Mouse (Mus musculus) heart, embryonic 14.5 days (tissue): ENCODE data around the gene 1700003E16Rik. TPM values are rescaled to one million over a fixed set of nuclear protein-coding genes. Genes with fewer than 3 reads are reported as not detected.

Experiments
- ATAC-seq: fragments of 200-750 bp; cut with Nextera tagmentation; 2 replicates; pipeline ENCODE4 v1.8.0; 2017; ENCODE audit warnings: low read depth, moderate TSS enrichment; ENCODE audit not compliant: insufficient number of reproducible peaks, insufficient read depth, low FRiP score
- H3K27ac ChIP-seq, 2 experiments: fragments of 200-500 bp in 1 of 2; fragments of 300-500 bp in 1 of 2; sonication (generic) in 1 of 2; replicated peaks in 1 of 2; 2 replicates each; pipeline ENCODE4 v1.5.1; 2012 to 2014; ENCODE audit warnings: low read depth in 2 of 2, low read length in 2 of 2, control low read depth in 1 of 2, mild to moderate bottlenecking in 1 of 2, mixed read lengths in 1 of 2; ENCODE audit not compliant: control insufficient read depth in 1 of 2, insufficient read depth in 1 of 2
- H3K27me3 ChIP-seq: fragments of 300-500 bp; sonication (generic); 2 replicates; pipeline ENCODE4 v1.6.1; 2014; ENCODE audit warnings: mild to moderate bottlenecking, low read length, control low read depth; ENCODE audit not compliant: control insufficient read depth, insufficient read depth
- H3K36me3 ChIP-seq: fragments of 300-500 bp; sonication (generic); 2 replicates; pipeline ENCODE4 v1.6.1; 2014; ENCODE audit warnings: mild to moderate bottlenecking, control low read depth, low read length, mixed read lengths; ENCODE audit not compliant: control insufficient read depth, insufficient read depth
- H3K4me1 ChIP-seq, 2 experiments: fragments of 200-500 bp in 1 of 2; fragments of 300-500 bp in 1 of 2; sonication (generic) in 1 of 2; 2 replicates each; pipeline ENCODE4 v1.6.1; 2012 to 2014; ENCODE audit warnings: low read length in 2 of 2, control low read depth in 1 of 2, mixed read lengths in 1 of 2; ENCODE audit not compliant: control insufficient read depth in 2 of 2, insufficient read depth in 2 of 2
- H3K4me2 ChIP-seq: fragments of 300-500 bp; sonication (generic); 2 replicates; pipeline ENCODE4 v1.6.1; 2014; ENCODE audit warnings: mild to moderate bottlenecking, low read length
- H3K4me3 ChIP-seq, 2 experiments: fragments of 200-500 bp in 1 of 2; fragments of 300-500 bp in 1 of 2; sonication (generic) in 1 of 2; 2 replicates each; pipeline ENCODE4 v1.5.1; 2012 to 2014; ENCODE audit warnings: low read length in 2 of 2, mild to moderate bottlenecking in 2 of 2, control low read depth in 1 of 2, low read depth in 1 of 2, moderate library complexity in 1 of 2; ENCODE audit not compliant: control insufficient read depth in 1 of 2, insufficient read depth in 1 of 2
- H3K9ac ChIP-seq: fragments of 300-500 bp; sonication (generic); 2 replicates; pipeline ENCODE4 v1.6.1; 2014; ENCODE audit warnings: mild to moderate bottlenecking, low read length
- H3K9me3 ChIP-seq: fragments of 300-500 bp; sonication (generic); 2 replicates; pipeline ENCODE4 v1.6.1; 2016; ENCODE audit warnings: low read length, control low read depth; ENCODE audit not compliant: control insufficient read depth
- WGBS: fragments of 180-500 bp; shearing (Covaris S2); extraction: QIAGEN DNeasy Blood & Tissue Kit; methylation state at CpG from one replicate; pipeline ENCODE4 v1.1.7; 2014; 5-methylcytosine and 5-hydroxymethylcytosine counted together
- polyA plus RNA-seq: library from polyadenylated mRNA; unstranded; fragments of >200 nt; fragmentation: Nextera tagmentation; extraction: Ambion mirVana; gene quantifications from 2 replicates; pipeline ENCODE4 v1.2.1, GENCODE M21; 2014

Gene 1700003E16Rik
- polyA plus RNA-seq, 1 experiment from 2014 or later = 0.31 TPM

GRCm38 (mm10) chr6:83203320-83203719 lies 47.1 kb downstream of the 1700003E16Rik start:
- peaks cover 3% of the 10 kb centered on the region in 2 experiments; a peak in 2 of 4 replicates for H3K4me1 ChIP-seq
- no peak overlapping the region for H3K27ac ChIP-seq
- peaks cover 30% of the 10 kb centered on the region for H3K36me3 ChIP-seq
- ATAC-seq = no peak
- H3K9ac ChIP-seq = no peak overlapping the region
- no peak overlapping the region for H3K4me3 ChIP-seq
- no peaks in the 10 kb centered on the region for H3K27me3 ChIP-seq
- no peak overlapping the region for H3K4me2 ChIP-seq
- no peaks in the 10 kb centered on the region for H3K9me3 ChIP-seq
- 82% methylated on average over 4 of the region's 4 CpGs for WGBS

- 89% methylated on average over 3 of the region's 3 CpGs for WGBS
- H3K4me2 ChIP-seq = no peak overlapping the region
- H3K9me3 ChIP-seq = no peaks in the 10 kb centered on the region
- H3K4me1 ChIP-seq = peaks cover 3 to 7% of the 10 kb centered on the region in 2 experiments; a peak in 2 of 4 replicates
- H3K9ac ChIP-seq = no peak overlapping the region
- no peaks in the 10 kb centered on the region for H3K27me3 ChIP-seq
- H3K27ac ChIP-seq = no peak overlapping the region
- H3K36me3 ChIP-seq = peaks cover 7% of the 10 kb centered on the region; the same call in 1 of the 2 replicates
- no peak for ATAC-seq
- no peak overlapping the region for H3K4me3 ChIP-seq
Measured at GRCm38 (mm10) chr6:83205851-83206250, 49.6 kb downstream of the 1700003E16Rik start.

GRCm38 (mm10) chr6:83206321-83206720 lies 50.1 kb downstream of the 1700003E16Rik start:
- 0 out of 2 replicates have a peak, but pooled peaks cover 2% of the 10 kb centered on the region for H3K36me3 ChIP-seq
- no peaks in the 10 kb centered on the region for H3K27me3 ChIP-seq
- no peak for ATAC-seq

GRCm38 (mm10) chr6:83207361-83208049 lies 51.3 kb downstream of the 1700003E16Rik start:
- WGBS = 52% methylated on average over 9 of the region's 9 CpGs
- H3K9ac ChIP-seq = no peak overlapping the region
- H3K4me2 ChIP-seq = no peak overlapping the region
- H3K27ac ChIP-seq = no peak overlapping the region
- no peaks in the 10 kb centered on the region for H3K36me3 ChIP-seq
- H3K9me3 ChIP-seq = no peaks in the 10 kb centered on the region
- H3K4me1 ChIP-seq = peaks cover 8 to 10% of the 10 kb centered on the region in 2 experiments; a peak in 2 of 4 replicates
- H3K27me3 ChIP-seq = no peaks in the 10 kb centered on the region
- no peak for ATAC-seq
- H3K4me3 ChIP-seq = no peak overlapping the region

More at GRCm38 (mm10) chr6:83206321-83206720, 50.1 kb downstream of the 1700003E16Rik start:
- no peak overlapping the region for H3K27ac ChIP-seq
- H3K4me2 ChIP-seq = no peak overlapping the region
- no peaks in the 10 kb centered on the region for H3K9me3 ChIP-seq
- no peak overlapping the region for H3K4me3 ChIP-seq
- H3K9ac ChIP-seq = no peak overlapping the region
- 80% methylated on average over 11 of the region's 11 CpGs for WGBS
- H3K4me1 ChIP-seq = peaks cover 4 to 7% of the 10 kb centered on the region in 2 experiments; a peak in 2 of 4 replicates

- H3K9me3 ChIP-seq = no peaks in the 10 kb centered on the region
Measured at GRCm38 (mm10) chr6:83208050-83208400, 51.8 kb downstream of the 1700003E16Rik start.

GRCm38 (mm10) chr6:83210495-83210894 lies 54.3 kb downstream of the 1700003E16Rik start:
- WGBS = 42% methylated on average over 2 of the region's 2 CpGs
- Histone ChIP-seq H3K9me3 (no peaks in the 10 kb centered on the region), H3K36me3 (no peaks in the 10 kb centered on the region), H3K4me3 (no peak overlapping the region), H3K27me3 (no peaks in the 10 kb centered on the region), H3K4me1 (peaks cover 8 to 10% of the 10 kb centered on the region in 2 experiments; a peak in 2 of 4 replicates), H3K9ac (no peak overlapping the region), H3K27ac (no peak overlapping the region), H3K4me2 (no peak overlapping the region)
- no peak for ATAC-seq

More at GRCm38 (mm10) chr6:83208050-83208400, 51.8 kb downstream of the 1700003E16Rik start:
- Histone ChIP-seq H3K27me3 (no peaks in the 10 kb centered on the region), H3K4me2 (no peak overlapping the region), H3K9ac (no peak overlapping the region), H3K4me3 (no peak overlapping the region), H3K27ac (no peak overlapping the region), H3K4me1 (peaks cover 8 to 10% of the 10 kb centered on the region in 2 experiments; a peak in 2 of 4 replicates), H3K36me3 (no peaks in the 10 kb centered on the region)
- no peak for ATAC-seq
- 88% methylated on average over 2 of the region's 2 CpGs for WGBS

GRCm38 (mm10) chr6:83211526-83211925 lies 55.3 kb downstream of the 1700003E16Rik start:
- 15% methylated on average over 5 of the region's 5 CpGs for WGBS

More at GRCm38 (mm10) chr6:83211526-83211925, 55.3 kb downstream of the 1700003E16Rik start:
- H3K27me3 ChIP-seq = no peaks in the 10 kb centered on the region
- H3K4me2 ChIP-seq = no peak overlapping the region
- H3K9ac ChIP-seq = peak overlapping the region; percentile 39; the same call in 1 of the 2 replicates
- no peak overlapping the region for H3K27ac ChIP-seq
- H3K36me3 ChIP-seq = no peaks in the 10 kb centered on the region
- ATAC-seq = no peak
- no peak overlapping the region for H3K4me3 ChIP-seq
- H3K9me3 ChIP-seq = no peaks in the 10 kb centered on the region
- H3K4me1 ChIP-seq = peaks cover 8 to 10% of the 10 kb centered on the region in 2 experiments; a peak in 2 of 4 replicates
